Mouse (Mus musculus): Measurements from ENCODE around the gene Tnnc2.

Gene Tnnc2

GRCm38 (mm10) chr2:164779481-164780086 lies at the start of gene Tnnc2:
TSS of gene Tnnc2 (minus strand) at chr2:164779967.
- Histone ChIP-seq H3K4me1 (replicated peaks; ENCODE audit: low read depth, low read length) (peaks cover 26% of the 10 kb centered on the region), H3K4me3 (replicated peaks; ENCODE audit: low read length) (no peak within 1 kb of the TSS), H3K27me3 (ENCODE audit: insufficient read depth, low read length) (peaks cover 46% of the 10 kb centered on the region), H3K36me3 (ENCODE audit: insufficient read depth, low read length) (no peaks in the 10 kb centered on the region), H3K9me3 (ENCODE audit: low read length) (no peaks in the 10 kb centered on the region)
- TF ChIP-seq POU5F1 (IDR thresholded peaks at IDR 0.05; ENCODE audit: borderline replicate concordance, low read length) (no peak), NANOG (IDR thresholded peaks at IDR 0.05; ENCODE audit: borderline replicate concordance, low read length) (no peak), CTCF (conservative IDR thresholded peaks at IDR 0.05; ENCODE audit: low read length) (no peak)

DNA sequence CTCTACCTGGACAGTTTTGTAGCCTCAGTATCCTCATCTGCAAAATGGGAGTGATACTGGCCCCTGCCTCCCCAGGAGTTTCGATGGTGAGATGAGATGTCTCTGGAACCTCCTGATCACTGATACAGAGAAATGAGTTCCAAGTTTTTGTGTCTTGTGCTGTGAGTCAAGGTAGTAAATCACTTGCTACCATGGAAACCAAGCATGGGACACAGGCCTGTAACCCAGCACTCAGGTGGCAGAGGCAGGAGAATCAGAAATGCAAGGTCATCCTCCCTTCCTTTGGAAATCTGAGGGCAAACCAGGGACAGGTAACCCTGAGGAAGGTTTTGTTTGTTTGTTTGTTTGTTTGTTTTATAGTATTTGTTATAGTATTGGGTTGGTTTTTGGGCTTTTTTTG lies 49.3 kb upstream of the Tnnc2 start:
- Histone ChIP-seq H3K4me1 (replicated peaks; ENCODE audit: low read depth, low read length) (peaks cover 96% of the 10 kb centered on the region), H3K4me3 (replicated peaks; ENCODE audit: low read length) (0 out of 2 replicates have a peak overlapping the region, but pooled peaks have one; percentile 5), H3K9me3 (ENCODE audit: low read length) (no peaks in the 10 kb centered on the region), H3K27me3 (ENCODE audit: insufficient read depth, low read length) (no peaks in the 10 kb centered on the region), H3K36me3 (ENCODE audit: insufficient read depth, low read length) (peaks cover 56% of the 10 kb centered on the region)
- TF ChIP-seq NANOG (IDR thresholded peaks at IDR 0.05; ENCODE audit: borderline replicate concordance, low read length) (no peak), CTCF (conservative IDR thresholded peaks at IDR 0.05; ENCODE audit: low read length) (no peak), POU5F1 (IDR thresholded peaks at IDR 0.05; ENCODE audit: borderline replicate concordance, low read length) (no peak)

- peaks cover 56% of the 10 kb centered on the region for H3K36me3 ChIP-seq (ENCODE audit: insufficient read depth, low read length)
- no peaks in the 10 kb centered on the region for H3K9me3 ChIP-seq (ENCODE audit: low read length)
- no peaks in the 10 kb centered on the region for H3K27me3 ChIP-seq (ENCODE audit: insufficient read depth, low read length)
- peak within 1 kb of the TSS; percentile 93 for H3K4me3 ChIP-seq (replicated peaks; ENCODE audit: low read length)
- TF ChIP-seq NANOG (IDR thresholded peaks at IDR 0.05; ENCODE audit: borderline replicate concordance, low read length): no peak
- no peak for TF ChIP-seq POU5F1 (IDR thresholded peaks at IDR 0.05; ENCODE audit: borderline replicate concordance, low read length)
- no peak for TF ChIP-seq CTCF (conservative IDR thresholded peaks at IDR 0.05; ENCODE audit: low read length)
- peaks cover 94% of the 10 kb centered on the region for H3K4me1 ChIP-seq (replicated peaks; ENCODE audit: low read depth, low read length)
Measured at GRCm38 (mm10) chr2:164828437-164828836, 48.7 kb upstream of the Tnnc2 start, which contains the start of gene Spata25. TSS of gene Spata25 (minus strand) at chr2:164828537.

GRCm38 (mm10) chr2:164827146-164827850 lies 47.5 kb upstream of the Tnnc2 start:
- H3K4me3 ChIP-seq (replicated peaks; ENCODE audit: low read length): peak overlapping the region; percentile 93
- TF ChIP-seq CTCF (conservative IDR thresholded peaks at IDR 0.05; ENCODE audit: low read length) (no peak), POU5F1 (IDR thresholded peaks at IDR 0.05; ENCODE audit: borderline replicate concordance, low read length) (no peak), NANOG (IDR thresholded peaks at IDR 0.05; ENCODE audit: borderline replicate concordance, low read length) (no peak)

DNA sequence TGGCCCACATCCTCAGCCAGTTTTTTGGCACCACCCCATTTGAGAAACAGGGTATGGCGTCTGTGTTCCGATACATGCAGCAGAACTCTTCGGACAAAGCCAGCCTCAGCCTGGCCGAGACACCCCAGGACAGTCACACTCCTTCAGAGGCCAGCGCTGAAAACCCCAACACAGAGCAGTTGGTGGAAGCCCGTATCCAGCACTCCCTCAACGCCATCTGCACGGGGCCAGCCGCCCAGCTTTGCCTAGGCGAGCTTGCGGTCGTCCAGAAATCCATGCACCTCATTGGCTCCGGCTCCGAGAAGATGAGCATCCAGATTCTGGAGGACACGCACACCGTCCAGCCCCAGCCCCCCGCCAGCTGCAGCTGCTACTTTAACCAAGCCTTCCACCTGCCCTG lies 45.8 kb upstream of the Tnnc2 start:
- peak overlapping the region; percentile 93 for H3K4me3 ChIP-seq (replicated peaks; ENCODE audit: low read length)
- TF ChIP-seq CTCF (conservative IDR thresholded peaks at IDR 0.05; ENCODE audit: low read length) (no peak), POU5F1 (IDR thresholded peaks at IDR 0.05; ENCODE audit: borderline replicate concordance, low read length) (no peak), NANOG (IDR thresholded peaks at IDR 0.05; ENCODE audit: borderline replicate concordance, low read length) (no peak)
- H3K4me1 ChIP-seq (replicated peaks; ENCODE audit: low read depth, low read length): peaks cover 89% of the 10 kb centered on the region
- no peaks in the 10 kb centered on the region for H3K27me3 ChIP-seq (ENCODE audit: insufficient read depth, low read length)
- H3K36me3 ChIP-seq (ENCODE audit: insufficient read depth, low read length): peaks cover 66% of the 10 kb centered on the region
- H3K9me3 ChIP-seq (ENCODE audit: low read length): no peaks in the 10 kb centered on the region

More at GRCm38 (mm10) chr2:164827146-164827850, 47.5 kb upstream of the Tnnc2 start:
- peaks cover 86% of the 10 kb centered on the region for H3K4me1 ChIP-seq (replicated peaks; ENCODE audit: low read depth, low read length)
- H3K27me3 ChIP-seq (ENCODE audit: insufficient read depth, low read length): no peaks in the 10 kb centered on the region
- peaks cover 56% of the 10 kb centered on the region for H3K36me3 ChIP-seq (ENCODE audit: insufficient read depth, low read length)
- H3K9me3 ChIP-seq (ENCODE audit: low read length): no peaks in the 10 kb centered on the region

- peaks cover 89% of the 10 kb centered on the region for H3K4me1 ChIP-seq (replicated peaks; ENCODE audit: low read depth, low read length)
- H3K4me3 ChIP-seq (replicated peaks; ENCODE audit: low read length): peak overlapping the region; percentile 93
- no peaks in the 10 kb centered on the region for H3K9me3 ChIP-seq (ENCODE audit: low read length)
- H3K27me3 ChIP-seq (ENCODE audit: insufficient read depth, low read length): no peaks in the 10 kb centered on the region
- peaks cover 77% of the 10 kb centered on the region for H3K36me3 ChIP-seq (ENCODE audit: insufficient read depth, low read length)
- TF ChIP-seq NANOG (IDR thresholded peaks at IDR 0.05; ENCODE audit: borderline replicate concordance, low read length) (peak; percentile 54; the same call in 1 of the 2 replicates), CTCF (conservative IDR thresholded peaks at IDR 0.05; ENCODE audit: low read length) (no peak)
Measured at GRCm38 (mm10) chr2:164823969-164824368, 44.2 kb upstream of the Tnnc2 start.

- Histone ChIP-seq H3K4me3 (replicated peaks; ENCODE audit: low read length) (peak overlapping the region; percentile 93), H3K4me1 (replicated peaks; ENCODE audit: low read depth, low read length) (peaks cover 89% of the 10 kb centered on the region), H3K9me3 (ENCODE audit: low read length) (no peaks in the 10 kb centered on the region), H3K27me3 (ENCODE audit: insufficient read depth, low read length) (no peaks in the 10 kb centered on the region), H3K36me3 (ENCODE audit: insufficient read depth, low read length) (peaks cover 72% of the 10 kb centered on the region)
- no peak for TF ChIP-seq POU5F1 (IDR thresholded peaks at IDR 0.05; ENCODE audit: borderline replicate concordance, low read length)
- no peak for TF ChIP-seq CTCF (conservative IDR thresholded peaks at IDR 0.05; ENCODE audit: low read length)
- TF ChIP-seq NANOG (IDR thresholded peaks at IDR 0.05; ENCODE audit: borderline replicate concordance, low read length): no peak
Measured at GRCm38 (mm10) chr2:164823181-164823585, 43.4 kb upstream of the Tnnc2 start.

GRCm38 (mm10) chr2:164822636-164823165 lies 42.9 kb upstream of the Tnnc2 start, which contains the start of gene Zswim1:
TSS of gene Zswim1 (plus strand) at chr2:164822686.
- Histone ChIP-seq H3K4me3 (replicated peaks; ENCODE audit: low read length) (peak within 1 kb of the TSS; percentile 93), H3K36me3 (ENCODE audit: insufficient read depth, low read length) (peaks cover 68% of the 10 kb centered on the region), H3K27me3 (ENCODE audit: insufficient read depth, low read length) (no peaks in the 10 kb centered on the region), H3K9me3 (ENCODE audit: low read length) (no peaks in the 10 kb centered on the region), H3K4me1 (replicated peaks; ENCODE audit: low read depth, low read length) (peaks cover 89% of the 10 kb centered on the region)
- TF ChIP-seq NANOG (IDR thresholded peaks at IDR 0.05; ENCODE audit: borderline replicate concordance, low read length) (no peak), CTCF (conservative IDR thresholded peaks at IDR 0.05; ENCODE audit: low read length) (no peak), POU5F1 (IDR thresholded peaks at IDR 0.05; ENCODE audit: borderline replicate concordance, low read length) (no peak)
